Mouse (Mus musculus): ENCODE measurements around the gene Ssu2. TPM values are rescaled to one million over a fixed set of nuclear protein-coding genes. Genes with fewer than 3 reads are reported as not detected.

Ssu2 gene
- total RNA-seq, 2 experiments from 2014 or later = 5.1 to 8.6 TPM

DNA sequence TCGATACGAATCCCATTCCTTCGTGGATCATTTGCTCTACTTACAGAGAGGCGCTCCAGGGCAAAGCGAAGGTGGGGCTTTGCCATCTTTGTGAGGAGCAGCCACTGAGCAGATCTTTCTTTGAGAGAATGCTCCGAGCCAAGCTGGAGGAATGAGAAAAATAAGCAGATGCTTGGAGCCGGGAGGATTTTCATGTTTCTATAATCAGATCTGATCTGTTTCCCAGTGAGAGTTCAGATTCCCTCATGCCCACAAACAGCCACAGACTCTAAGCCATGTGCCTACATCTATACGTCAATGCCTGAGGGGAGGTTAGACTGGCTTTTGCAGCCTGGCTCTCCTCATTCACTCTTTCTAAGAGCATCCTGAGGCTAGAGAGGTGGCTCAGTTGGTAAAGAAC, 27.1 kb downstream of the Ssu2 start:
- intact Hi-C loops (cut with DNase I) = loop anchor here (5.0 kb wide), 1 partner anchor 88 kb away; the partner anchor contains the start of gene Lmcd1
- no peak for DNase-seq

DNA sequence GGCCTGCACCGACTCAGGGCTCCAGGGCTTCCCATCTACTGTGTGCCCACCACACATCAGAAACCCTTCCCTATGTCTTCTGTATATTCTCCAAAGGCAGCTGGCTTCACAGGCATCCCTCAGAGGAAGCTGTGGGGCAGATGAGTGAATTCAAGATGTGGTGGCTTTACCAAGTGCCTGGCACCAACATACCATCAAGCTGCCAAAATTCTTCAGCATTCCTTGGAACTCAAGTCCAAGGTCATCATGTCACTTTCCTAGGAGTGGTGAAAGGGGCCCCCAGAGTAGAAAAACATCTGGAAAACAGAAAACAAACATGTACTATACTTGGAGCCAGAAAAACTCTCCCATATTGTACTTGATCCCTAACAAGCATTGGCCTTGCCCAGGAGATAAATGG, 28.5 kb downstream of the Ssu2 start:
- DNase-seq = no peak
- intact Hi-C loops (cut with DNase I) = no loop called here

DNA sequence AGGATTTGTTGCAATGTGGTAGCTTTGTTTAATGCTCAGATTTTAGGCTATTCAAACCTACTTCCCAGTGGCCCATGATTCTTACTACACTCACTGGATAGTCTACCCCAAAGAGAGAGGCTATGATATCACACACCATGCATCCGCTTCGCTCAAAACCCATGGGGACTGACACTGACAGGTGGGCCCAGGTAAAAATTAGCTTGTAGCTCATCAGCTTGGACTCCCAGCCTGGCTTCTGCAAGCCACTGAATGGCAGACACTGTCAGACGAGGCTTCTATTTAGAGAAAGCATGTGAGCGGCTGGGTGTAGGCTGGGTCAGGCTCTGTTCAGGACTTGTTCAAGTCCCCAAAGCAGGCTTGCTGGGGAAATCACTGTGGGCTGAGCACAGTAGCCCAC, 37.4 kb downstream of the Ssu2 start:
- intact Hi-C loops (cut with DNase I) = no loop called here
- DNase-seq = no peak

DNA sequence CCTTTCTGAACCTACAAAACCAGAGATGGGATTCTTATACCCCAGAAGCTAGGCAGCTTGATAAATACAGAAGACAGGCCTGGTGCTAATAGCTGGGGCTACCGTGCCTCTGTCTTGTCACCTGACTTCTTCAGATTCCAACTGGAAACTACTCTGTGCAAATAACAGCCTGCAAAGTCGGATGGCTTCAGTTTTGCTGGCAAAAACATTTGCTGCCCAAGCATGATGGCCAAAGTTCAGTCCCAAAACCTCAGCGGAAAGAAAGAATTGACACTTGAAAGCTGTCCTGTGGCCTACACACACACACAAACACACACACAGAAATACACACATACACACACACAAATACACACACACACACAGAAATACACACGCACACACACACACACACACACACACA, 48.8 kb downstream of the Ssu2 start:
- DNase-seq = no peak
- intact Hi-C loops (cut with DNase I) = no loop called here

DNA sequence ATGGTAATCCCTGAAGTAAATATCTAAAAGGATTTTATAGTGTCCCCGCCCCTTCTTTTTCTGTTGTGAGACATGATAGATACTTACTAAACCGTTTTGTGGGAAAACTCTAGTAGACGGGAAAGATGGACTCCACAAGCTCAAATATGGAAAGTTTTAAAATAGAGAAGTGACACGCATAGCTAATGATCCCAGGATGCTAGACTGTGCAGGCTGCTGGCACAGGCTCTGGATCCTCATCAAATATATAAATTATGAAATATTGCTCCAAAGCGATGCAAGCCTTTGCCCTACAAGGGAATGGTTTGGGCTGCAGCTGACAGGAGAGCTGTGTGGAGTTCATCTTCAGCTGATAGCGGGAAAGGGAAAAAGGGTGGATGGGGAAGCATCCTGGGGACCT, 50.2 kb downstream of the Ssu2 start:
- no peak for DNase-seq
- intact Hi-C loops (cut with DNase I) = no loop called here

DNA sequence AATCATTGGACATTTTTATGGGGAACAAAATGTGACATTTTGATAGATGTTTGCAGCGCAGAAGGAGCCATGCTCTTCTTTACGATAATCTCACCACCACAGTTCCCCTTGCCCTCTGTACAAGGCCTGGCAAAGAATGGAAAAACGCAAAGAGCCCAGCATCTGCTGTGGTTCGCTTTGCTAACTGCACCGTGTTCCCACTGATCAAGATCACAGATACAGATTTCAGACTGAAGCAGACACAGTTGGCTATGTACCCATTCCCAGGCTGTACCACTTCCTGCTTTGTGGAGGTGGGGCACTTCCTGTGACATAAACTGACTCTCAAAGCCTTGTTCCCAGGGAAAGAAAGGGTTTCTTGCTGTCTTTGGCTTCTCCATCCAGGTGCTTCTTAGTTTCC, 53.9 kb downstream of the Ssu2 start:
- no peak for DNase-seq
- intact Hi-C loops (cut with DNase I) = no loop called here

DNA sequence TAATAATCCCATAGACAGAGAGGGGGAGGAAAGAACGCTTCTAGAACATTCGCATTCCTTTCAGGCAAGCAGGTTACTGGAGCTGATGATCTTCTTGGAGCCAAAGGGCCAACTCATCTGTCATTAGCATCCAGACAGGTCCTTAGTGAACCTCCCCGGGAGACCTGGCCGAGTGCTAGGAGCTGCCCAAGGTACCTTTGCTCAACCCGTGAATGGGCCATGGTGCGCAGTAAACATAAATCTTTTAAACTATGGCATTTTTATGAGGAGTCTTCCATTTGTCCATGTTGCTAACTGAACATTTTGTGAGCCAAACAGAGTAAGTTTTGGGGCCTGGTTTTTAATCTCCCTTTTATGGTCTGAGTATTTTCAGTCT, 56.6 kb downstream of the Ssu2 start:
- intact Hi-C loops (cut with DNase I) = no loop called here

DNA sequence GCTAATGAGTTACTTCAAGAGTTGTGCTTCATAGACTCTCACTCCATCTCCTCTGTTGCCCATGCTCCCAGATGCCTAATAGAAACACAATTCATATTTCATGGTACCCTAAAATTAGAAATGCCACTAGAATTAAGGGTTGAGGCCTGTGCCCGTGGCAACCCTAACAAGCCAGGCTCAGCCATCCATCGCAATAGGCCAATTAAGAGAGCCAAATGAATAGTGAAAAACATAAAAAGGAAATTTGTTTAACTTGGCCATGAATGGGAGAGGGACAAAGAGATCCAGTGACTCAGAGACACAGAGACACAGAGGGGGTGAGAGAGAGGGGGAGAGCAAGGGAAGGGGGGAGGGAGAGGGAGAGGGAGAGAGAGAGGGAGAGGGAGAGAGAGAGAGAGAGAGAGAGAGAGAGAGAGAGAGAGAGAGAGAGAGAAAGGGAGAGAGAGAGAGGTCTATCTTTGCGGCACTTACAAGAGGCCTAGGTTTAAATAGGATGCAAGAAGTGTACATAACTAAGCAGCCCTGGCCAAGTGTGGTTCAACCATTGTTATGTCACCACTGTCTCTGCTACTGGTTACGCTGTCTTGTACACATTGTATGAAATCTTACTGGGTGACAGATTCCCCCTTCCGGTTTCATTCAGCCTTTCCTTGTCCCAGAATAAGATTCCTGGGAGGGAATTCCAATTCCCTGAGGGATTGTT, 57.2 kb downstream of the Ssu2 start:
- intact Hi-C loops (cut with DNase I) = no loop called here
- DNase-seq = no peak

More for the DNA sequence above, 56.6 kb downstream of the Ssu2 start:
- DNase-seq = no peak

DNA sequence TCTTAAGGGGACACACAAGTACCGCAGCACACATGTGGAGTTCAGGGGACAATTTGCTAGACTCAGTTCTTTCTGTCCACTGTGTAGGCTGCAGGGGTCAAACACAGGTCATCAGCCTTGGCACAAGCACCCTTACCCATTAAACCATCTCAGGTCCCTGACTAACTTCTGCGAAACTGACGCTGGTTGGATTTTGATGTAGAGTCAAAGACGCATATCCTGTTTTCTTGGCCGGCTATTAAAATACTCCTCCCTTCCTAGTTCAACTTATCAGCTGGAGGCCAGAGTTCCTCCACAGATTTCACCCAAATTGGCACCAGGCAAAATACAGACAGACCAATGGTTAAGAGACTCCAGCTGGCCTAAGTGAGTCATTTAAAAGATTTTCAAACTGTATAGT, 60.0 kb downstream of the Ssu2 start:
- DNase-seq = peak; percentile 14 to 32
- intact Hi-C loops (cut with DNase I) = no loop called here

DNA sequence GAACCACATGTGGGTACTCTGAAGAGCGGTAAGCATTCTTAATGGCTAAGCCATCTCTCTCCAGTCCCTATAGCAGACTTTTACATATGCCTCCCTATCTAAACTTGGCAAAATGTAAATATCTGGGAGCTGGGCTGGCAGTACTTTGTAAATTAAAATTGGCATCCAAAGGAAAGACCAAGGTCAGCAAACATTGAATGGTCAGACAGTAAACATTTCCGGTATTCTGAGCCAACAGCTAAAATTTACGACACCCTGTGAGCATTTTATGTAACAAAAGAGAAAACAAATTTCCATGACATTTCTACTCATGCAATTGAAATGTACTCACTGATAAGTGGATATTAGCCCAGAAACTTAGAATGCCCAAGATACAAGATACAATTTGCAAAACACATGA, 62.6 kb downstream of the Ssu2 start:
- intact Hi-C loops (cut with DNase I) = no loop called here

DNA sequence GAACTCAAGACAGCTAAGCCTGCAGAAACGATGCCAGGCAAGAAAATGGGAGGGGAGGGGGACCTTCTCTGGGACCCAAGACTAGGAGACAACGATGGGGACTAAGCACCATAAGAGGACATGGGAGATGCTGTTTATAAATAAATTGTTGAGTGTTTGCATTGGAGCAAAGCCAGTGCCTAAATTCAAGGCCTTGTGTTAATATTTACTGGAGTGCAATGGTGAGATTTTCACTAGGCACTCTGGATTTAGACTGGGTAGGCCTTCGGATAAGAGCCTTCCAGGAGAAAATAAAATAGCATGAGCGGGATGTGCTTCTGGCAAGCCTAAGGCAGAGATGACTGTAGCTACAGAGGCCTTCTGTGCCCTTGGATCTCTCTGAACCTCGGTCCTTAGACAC, 64.9 kb downstream of the Ssu2 start:
- no peak for DNase-seq
- intact Hi-C loops (cut with DNase I) = no loop called here

More for the DNA sequence above, 62.6 kb downstream of the Ssu2 start:
- no peak for DNase-seq

DNA sequence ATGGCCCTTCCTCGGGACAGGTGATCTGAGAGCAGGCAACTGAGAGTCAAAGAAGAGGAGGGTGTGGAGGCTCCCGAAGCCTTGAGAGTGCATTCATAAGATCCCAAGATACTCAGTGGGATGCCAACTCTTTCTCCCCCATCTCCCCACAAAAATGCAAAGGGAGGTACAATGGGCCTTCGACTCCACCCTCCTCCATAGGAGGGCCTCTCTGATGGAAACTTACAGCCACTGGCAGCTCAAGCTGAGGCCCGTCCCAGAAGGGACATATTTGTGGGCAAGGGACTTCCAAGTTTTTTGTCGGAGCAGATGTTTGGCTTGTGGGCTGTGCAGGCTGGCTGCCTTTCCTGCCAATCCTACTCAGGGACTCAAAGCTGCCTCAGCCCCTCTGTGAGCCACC, 67.1 kb downstream of the Ssu2 start:
- intact Hi-C loops (cut with DNase I) = no loop called here
- DNase-seq = peak in 1 of 2 experiments; percentile 15

DNA sequence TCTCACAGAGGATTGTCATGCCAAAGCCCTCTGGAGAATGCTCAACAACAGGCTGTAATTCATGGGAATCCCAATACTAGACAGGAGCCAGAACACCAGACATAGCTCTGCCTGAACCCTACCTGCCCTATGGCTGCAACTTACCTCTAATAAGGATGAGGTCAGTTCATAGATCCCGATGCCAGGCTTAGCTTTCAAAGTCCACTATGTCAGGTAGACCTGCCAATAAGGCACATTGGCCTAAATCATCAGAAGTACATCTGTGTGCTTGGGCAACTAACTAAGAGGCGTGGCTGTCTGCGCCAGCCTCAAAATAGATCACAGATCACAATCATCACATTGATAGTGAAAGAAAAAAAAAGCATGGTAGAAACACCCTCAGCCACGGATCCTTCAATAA, 68.4 kb downstream of the Ssu2 start:
- intact Hi-C loops (cut with DNase I) = no loop called here
- no peak for DNase-seq

DNA sequence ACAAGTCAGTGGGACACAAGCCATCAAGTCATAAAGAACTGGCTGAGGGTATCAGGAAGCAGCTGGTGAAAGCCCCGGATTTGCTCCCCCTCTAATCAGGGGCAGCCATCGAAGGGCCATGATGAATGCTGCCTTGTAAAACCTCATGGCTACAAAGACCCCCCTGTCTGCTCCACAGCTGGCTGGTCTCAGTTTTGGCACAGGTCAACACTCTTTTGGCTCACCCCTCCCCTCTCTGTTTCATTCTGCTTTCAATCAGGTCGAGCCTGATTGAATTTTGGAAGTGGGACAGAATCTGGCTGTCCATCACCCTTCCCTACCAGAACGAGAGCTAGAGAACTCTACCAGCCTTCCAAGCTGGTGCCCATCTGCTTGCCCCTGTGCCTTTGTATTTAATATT, 76.4 kb downstream of the Ssu2 start:
- intact Hi-C loops (cut with DNase I) = no loop called here
- no peak for DNase-seq

DNA sequence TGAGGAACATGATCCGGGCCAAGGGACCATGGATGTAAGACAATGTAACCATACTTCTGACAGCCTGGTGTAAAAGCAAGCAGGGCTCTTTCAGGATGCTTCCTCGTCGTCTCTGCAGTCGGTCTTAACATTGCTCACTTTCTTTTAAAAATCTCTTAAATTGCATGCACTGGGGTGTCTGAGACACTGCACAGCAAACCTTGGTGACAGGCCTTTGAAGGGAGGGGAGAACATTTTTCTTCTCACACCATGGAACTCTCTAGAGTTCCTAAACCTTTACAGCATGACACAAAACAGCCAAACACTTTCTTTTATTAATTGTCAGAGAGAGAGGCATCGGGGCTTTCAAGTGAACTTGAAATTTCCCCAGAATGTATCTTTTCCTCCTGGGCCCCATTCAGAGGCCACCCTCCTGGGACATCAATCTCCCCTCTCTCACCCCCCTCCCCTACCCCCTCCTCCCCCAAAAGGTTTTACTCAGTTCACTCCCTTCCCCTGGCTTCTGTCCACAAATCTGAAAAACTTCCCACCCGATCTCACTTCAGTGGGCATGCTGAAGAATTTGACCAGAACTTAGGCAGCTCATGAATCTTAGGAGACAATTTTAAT, 78.4 kb downstream of the Ssu2 start:
- intact Hi-C loops (cut with DNase I) = no loop called here
- DNase-seq = no peak

Other genes starting within 250 kb of the Ssu2 start
- 10 to 100 TPM; 29.7 to 31.8 TPM for gene Lmcd1, start 114.3 kb downstream of the Ssu2 start, total RNA-seq (2021)
- gene Cav3, start 71.5 kb upstream of the Ssu2 start, total RNA-seq (2021) = 100 to 1,000 TPM; 131 to 137 TPM
- gene Oxtr, start 101.9 kb upstream of the Ssu2 start, total RNA-seq (2021) = under 1 TPM; 0.15 to 0.19 TPM

All from heart, postnatal 14 days (tissue).